Mouse (Mus musculus) heart, embryonic 13.5 days (tissue): ENCODE measurements around the gene Slc7a10. TPM values are rescaled to one million over a fixed set of nuclear protein-coding genes. Genes with fewer than 3 reads are reported as not detected.

Source experiments
- polyA plus RNA-seq: library from polyadenylated mRNA; unstranded; fragments of >200 nt; fragmentation: Nextera tagmentation; extraction: Ambion mirVana; gene quantifications from 2 replicates; pipeline ENCODE4 v1.2.1, GENCODE M21; 2015

Slc7a10 gene
- polyA plus RNA-seq, 1 experiment from 2014 or later: 2.2 TPM

Other genes with a start within 250 kb of the Slc7a10 start
- gene Cebpg, start 129.8 kb upstream of the Slc7a10 start, polyA plus RNA-seq: 16.3 and 19.2 TPM in 2 replicates
- 0.47 and 0.78 TPM in 2 replicates for gene Cebpa, start 67.1 kb upstream of the Slc7a10 start, polyA plus RNA-seq
- gene Lrp3, start 29.1 kb downstream of the Slc7a10 start, polyA plus RNA-seq: 1.6 and 1.7 TPM in 2 replicates
- 11.0 and 11.4 TPM in 2 replicates for gene Gpatch1, start 132.1 kb downstream of the Slc7a10 start, polyA plus RNA-seq
- gene Rhpn2, start 147.8 kb downstream of the Slc7a10 start, polyA plus RNA-seq: 5.3 and 6.0 TPM in 2 replicates
- gene Faap24, start 210.5 kb downstream of the Slc7a10 start, polyA plus RNA-seq: 13.3 and 14.0 TPM in 2 replicates
- 37.3 and 39.2 TPM in 2 replicates for gene Cep89, start 210.7 kb downstream of the Slc7a10 start, polyA plus RNA-seq